Mouse (Mus musculus) midbrain, embryonic 11.5 days (tissue): ENCODE measurements at regions not wholly inside any gene's neighbourhood (a gene's known extent, or its start where the extent isn't known, plus 50 kb on each side); places are given as distances from the start of the nearest gene placed in this dataset.

Experiments
- ATAC-seq: fragments of 200-750 bp; cut with Nextera tagmentation; 2 replicates; pipeline ENCODE4 v1.8.0; 2017; ENCODE audit warnings: moderate TSS enrichment, moderate library complexity; ENCODE audit not compliant: low FRiP score
- DNase-seq: peaks from one replicate; pipeline ENCODE4 v3.0.0; 2015; ENCODE audit warnings: low spot score; ENCODE audit errors: missing footprints
- H3K27ac ChIP-seq: fragments of 300-500 bp; sonication (generic); 2 replicates; pipeline ENCODE4 v1.5.1; 2014; ENCODE audit warnings: low read depth, low read length
- H3K27me3 ChIP-seq: fragments of 300-500 bp; sonication (generic); 2 replicates; pipeline ENCODE4 v1.6.1; 2014; ENCODE audit warnings: mild to moderate bottlenecking, low read length, moderate library complexity, mixed read lengths; ENCODE audit not compliant: control insufficient read depth, insufficient read depth
- H3K36me3 ChIP-seq: fragments of 300-500 bp; sonication (generic); 2 replicates; pipeline ENCODE4 v1.6.1; 2014; ENCODE audit warnings: mild to moderate bottlenecking, low read length, moderate library complexity, mixed read lengths; ENCODE audit not compliant: control insufficient read depth, insufficient read depth
- H3K4me1 ChIP-seq: fragments of 300-500 bp; sonication (generic); 2 replicates; pipeline ENCODE4 v1.6.1; 2014; ENCODE audit warnings: low read length; ENCODE audit not compliant: control insufficient read depth, insufficient read depth
- H3K4me2 ChIP-seq: fragments of 300-500 bp; sonication (generic); 2 replicates; pipeline ENCODE4 v1.6.1; 2014; ENCODE audit warnings: mild to moderate bottlenecking, moderate library complexity
- H3K4me3 ChIP-seq: fragments of 300-500 bp; sonication (generic); 2 replicates; pipeline ENCODE4 v1.5.1; 2014; ENCODE audit warnings: low read depth, low read length
- H3K9ac ChIP-seq: fragments of 300-500 bp; sonication (generic); 2 replicates; pipeline ENCODE4 v1.6.1; 2014; ENCODE audit warnings: low read length
- H3K9me3 ChIP-seq: fragments of 300-500 bp; sonication (generic); 2 replicates; pipeline ENCODE4 v1.6.1; 2016; ENCODE audit warnings: low read length; ENCODE audit not compliant: control insufficient read depth
- WGBS: fragments of 180-500 bp; shearing (Covaris S2); extraction: QIAGEN DNeasy Blood & Tissue Kit; methylation state at CpG from one replicate; pipeline ENCODE4 v1.1.7; 2014; 5-methylcytosine and 5-hydroxymethylcytosine counted together

GRCm38 (mm10) chr2:106621251-106621650 is 71.8 kb upstream of the Mpped2 start:
- WGBS, result 83% methylated on average over 3 of the region's 3 CpGs
- H3K36me3 ChIP-seq, result no peaks in the 10 kb centered on the region
- no peak overlapping the region for H3K4me2 ChIP-seq
- H3K4me3 ChIP-seq, result no peak overlapping the region
- peak; percentile 67 for DNase-seq
- ATAC-seq, result no peak
- no peak overlapping the region for H3K9ac ChIP-seq
- H3K4me1 ChIP-seq, result no peaks in the 10 kb centered on the region
- H3K27ac ChIP-seq, result no peak overlapping the region
- H3K27me3 ChIP-seq, result no peaks in the 10 kb centered on the region
- no peaks in the 10 kb centered on the region for H3K9me3 ChIP-seq

- no peaks in the 10 kb centered on the region for H3K9me3 ChIP-seq
- ATAC-seq, result no peak
- no peaks in the 10 kb centered on the region for H3K4me1 ChIP-seq
- H3K9ac ChIP-seq, result no peak overlapping the region
- H3K27ac ChIP-seq, result no peak overlapping the region
- WGBS, result 87% methylated on average over 5 of the region's 5 CpGs
- no peak overlapping the region for H3K4me3 ChIP-seq
- H3K4me2 ChIP-seq, result no peak overlapping the region
- no peaks in the 10 kb centered on the region for H3K36me3 ChIP-seq
- H3K27me3 ChIP-seq, result no peaks in the 10 kb centered on the region
- DNase-seq, result peak; percentile 51
Measured at GRCm38 (mm10) chr2:106622326-106622725, 70.7 kb upstream of the Mpped2 start.

- no peaks in the 10 kb centered on the region for H3K9me3 ChIP-seq
- no peak overlapping the region for H3K27ac ChIP-seq
- H3K9ac ChIP-seq, result no peak overlapping the region
- 74% methylated on average over 2 of the region's 2 CpGs for WGBS
- H3K4me3 ChIP-seq, result no peak overlapping the region
- no peaks in the 10 kb centered on the region for H3K4me1 ChIP-seq
- DNase-seq, result no peak
- no peak overlapping the region for H3K4me2 ChIP-seq
- no peaks in the 10 kb centered on the region for H3K27me3 ChIP-seq
- ATAC-seq, result no peak
- no peaks in the 10 kb centered on the region for H3K36me3 ChIP-seq
Measured at GRCm38 (mm10) chr2:106623680-106624079, 69.4 kb upstream of the Mpped2 start.

GRCm38 (mm10) chr2:106631986-106632385 is 61.1 kb upstream of the Mpped2 start:
- no peaks in the 10 kb centered on the region for H3K9me3 ChIP-seq
- DNase-seq (peak; percentile 53), ATAC-seq (no peak)
- H3K36me3 ChIP-seq, result no peaks in the 10 kb centered on the region
- no peak overlapping the region for H3K4me2 ChIP-seq
- H3K27me3 ChIP-seq, result no peaks in the 10 kb centered on the region
- H3K4me1 ChIP-seq, result no peaks in the 10 kb centered on the region
- WGBS, result 85% methylated on average over 8 of the region's 8 CpGs
- no peak overlapping the region for H3K9ac ChIP-seq
- no peak overlapping the region for H3K4me3 ChIP-seq
- no peak overlapping the region for H3K27ac ChIP-seq
